Mouse (Mus musculus) midbrain, embryonic 14.5 days (tissue): ENCODE results near the gene Olfr648. TPM values are rescaled to one million over a fixed set of nuclear protein-coding genes. Genes with fewer than 3 reads are reported as not detected.

Experiments used
- ATAC-seq: fragments of 200-750 bp; cut with Nextera tagmentation; 2 replicates; pipeline ENCODE4 v1.8.0; 2017; ENCODE audit warnings: moderate number of reproducible peaks, moderate library complexity; ENCODE audit not compliant: low FRiP score, low TSS enrichment
- DNase-seq: peaks from one replicate; pipeline ENCODE4 v3.0.0-alpha.2; 2015
- H3K27ac ChIP-seq: fragments of 300-500 bp; sonication (generic); replicated peaks from 2 replicates; pipeline ENCODE4 v1.5.1; 2014; ENCODE audit warnings: mild to moderate bottlenecking, low read depth, low read length, moderate library complexity
- H3K27me3 ChIP-seq: fragments of 300-500 bp; sonication (generic); 2 replicates; pipeline ENCODE4 v1.6.1; 2014; ENCODE audit warnings: low read length, control low read depth, mixed read lengths; ENCODE audit not compliant: control insufficient read depth, insufficient read depth
- H3K36me3 ChIP-seq: fragments of 300-500 bp; sonication (generic); 2 replicates; pipeline ENCODE4 v1.6.1; 2014; ENCODE audit warnings: low read length, control low read depth; ENCODE audit not compliant: control insufficient read depth, insufficient read depth
- H3K4me1 ChIP-seq: fragments of 300-500 bp; sonication (generic); 2 replicates; pipeline ENCODE4 v1.6.1; 2014; ENCODE audit warnings: mild to moderate bottlenecking, antibody characterized with exemption, low read length, control low read depth; ENCODE audit not compliant: control insufficient read depth, insufficient read depth
- H3K4me2 ChIP-seq: fragments of 300-500 bp; sonication (generic); 2 replicates; pipeline ENCODE4 v1.6.1; 2014; ENCODE audit warnings: mild to moderate bottlenecking, low read length, moderate library complexity
- H3K4me3 ChIP-seq: fragments of 300-500 bp; sonication (generic); replicated peaks from 2 replicates; pipeline ENCODE4 v1.5.1; 2014; ENCODE audit warnings: low read depth, low read length
- H3K9ac ChIP-seq: fragments of 300-500 bp; sonication (generic); replicated peaks from 2 replicates; pipeline ENCODE4 v1.6.1; 2014; ENCODE audit warnings: mild to moderate bottlenecking, low read length, moderate library complexity
- H3K9me3 ChIP-seq: fragments of 300-500 bp; sonication (generic); 2 replicates; pipeline ENCODE4 v1.6.1; 2016; ENCODE audit warnings: low read length, control low read depth, mixed read lengths; ENCODE audit not compliant: control insufficient read depth
- WGBS: fragments of 180-500 bp; shearing (Covaris S2); extraction: QIAGEN DNeasy Blood & Tissue Kit; methylation state at CpG from one replicate; pipeline ENCODE4 v1.1.7; 2014; 5-methylcytosine and 5-hydroxymethylcytosine counted together
- polyA plus RNA-seq: library from polyadenylated mRNA; unstranded; fragments of >200 nt; fragmentation: Nextera tagmentation; extraction: Ambion mirVana; gene quantifications from 2 replicates; pipeline ENCODE4 v1.2.1, GENCODE M21; 2014

Gene Olfr648
- polyA plus RNA-seq, 1 experiment from 2014 or later: 0.74 TPM

- no peak within 1 kb of the TSS for H3K9ac ChIP-seq
- no peaks in the 10 kb centered on the region for H3K9me3 ChIP-seq
- H3K36me3 ChIP-seq: no peaks in the 10 kb centered on the region
- H3K4me2 ChIP-seq: no peak within 1 kb of the TSS
- no peak within 1 kb of the TSS for H3K27ac ChIP-seq
- no peak within 1 kb of the TSS for H3K4me3 ChIP-seq
- DNase-seq (no peak), ATAC-seq (no peak)
- WGBS: 95% methylated on average over 5 of the region's 5 CpGs
- no peaks in the 10 kb centered on the region for H3K27me3 ChIP-seq
- H3K4me1 ChIP-seq: no peaks in the 10 kb centered on the region
These were observed 53.5 kb downstream of the Olfr648 start, which contains the start of gene Ubqln5 for GRCm38 (mm10) chr7:104129726-104130125. Ubqln5 (minus strand) TSS chr7:104129826.

Other genes with a start within 250 kb of the Olfr648 start
- not detected in 2 replicates for gene Olfr632, start 249.0 kb downstream of the Olfr648 start, polyA plus RNA-seq
- gene Olfr633, start 239.0 kb downstream of the Olfr648 start, polyA plus RNA-seq: not detected in 2 replicates
- gene Olfr635, start 212.2 kb downstream of the Olfr648 start, polyA plus RNA-seq: not detected in 2 replicates
- not detected in 2 replicates for gene Olfr638, start 184.6 kb downstream of the Olfr648 start, polyA plus RNA-seq
- gene Olfr639, start 166.1 kb downstream of the Olfr648 start, polyA plus RNA-seq: not detected in 2 replicates
- gene Olfr640, start 157.8 kb downstream of the Olfr648 start, polyA plus RNA-seq: not detected in 2 replicates
- not detected in 2 replicates for gene Olfr641, start 147.9 kb downstream of the Olfr648 start, polyA plus RNA-seq
- gene Olfr642, start 130.7 kb downstream of the Olfr648 start, polyA plus RNA-seq: not detected in 2 replicates
- gene 4930516K23Rik, start 121.9 kb downstream of the Olfr648 start, polyA plus RNA-seq: not detected in 2 replicates
- gene Olfr644, start 111.5 kb downstream of the Olfr648 start, polyA plus RNA-seq: not detected in 2 replicates
- not detected in 2 replicates for gene Olfr645, start 97.9 kb downstream of the Olfr648 start, polyA plus RNA-seq
- gene Olfr646, start 78.5 kb downstream of the Olfr648 start, polyA plus RNA-seq: not detected in 2 replicates
- not detected in 2 replicates for gene Ubqln5, start 53.6 kb downstream of the Olfr648 start, polyA plus RNA-seq
- not detected in 2 replicates for gene Olfr643, start 46.0 kb downstream of the Olfr648 start, polyA plus RNA-seq
- gene Ubqln3, start 40.1 kb downstream of the Olfr648 start, polyA plus RNA-seq: not detected in 2 replicates
- not detected in 2 replicates for gene Ubqlnl, start 32.8 kb downstream of the Olfr648 start, polyA plus RNA-seq
- gene Olfm5, start 18.6 kb downstream of the Olfr648 start, polyA plus RNA-seq: not detected in 2 replicates
- not detected in 2 replicates for gene Olfr649, start 12.6 kb upstream of the Olfr648 start, polyA plus RNA-seq
- gene Trim6, start 35.4 kb upstream of the Olfr648 start, polyA plus RNA-seq: 0.19 and 0.59 TPM in 2 replicates
- gene Trim34a, start 61.1 kb upstream of the Olfr648 start, polyA plus RNA-seq: 0.38 and 1.4 TPM in 2 replicates
- gene Trim5, start 104.7 kb upstream of the Olfr648 start, polyA plus RNA-seq: 0.11 TPM in 1 of 2 replicates, not detected in the other
- 1.1 and 1.6 TPM in 2 replicates for gene Trim12a, start 132.1 kb upstream of the Olfr648 start, polyA plus RNA-seq
- not detected in 2 replicates for gene Trim34b, start 146.1 kb upstream of the Olfr648 start, polyA plus RNA-seq
- 1.0 and 1.4 TPM in 2 replicates for gene Trim12c, start 170.0 kb upstream of the Olfr648 start, polyA plus RNA-seq
- gene Trim30b, start 186.5 kb upstream of the Olfr648 start, polyA plus RNA-seq: 0.07 TPM in 1 of 2 replicates, not detected in the other
- gene Trim30c, start 217.4 kb upstream of the Olfr648 start, polyA plus RNA-seq: 0.32 TPM in 1 of 2 replicates, not detected in the other